Mouse (Mus musculus): ENCODE results near the gene Ush2a. TPM values are rescaled to one million over a fixed set of nuclear protein-coding genes. Genes with fewer than 3 reads are reported as not detected.

Gene Ush2a
- not detected for polyA plus RNA-seq (2014; fragmentation: Illumina TruSeq; extraction: RNeasy Lipid Tissue Mini Kit (QIAGEN cat#74804); ENCODE audit: low read depth, low replicate concordance)

GRCm38 (mm10) chr1:188261903-188262682 lies at the start of gene Ush2a:
Gene Ush2a (plus strand): TSS chr1:188262023.

GRCm38 (mm10) chr1:189007239-189007979 lies 745.6 kb downstream of the Ush2a start, which contains the start of gene Kctd3:
Gene Kctd3 (minus strand): TSS chr1:189007841.

